Mouse (Mus musculus): ENCODE measurements around the gene Tra2a.
"Not testable (repeated sequence)": the region's sequence is repeated elsewhere in the genome, so short reads cannot be mapped to it uniquely, and the experiment has no call there.

Gene Tra2a

GRCm38 (mm10) chr6:49263847-49264243 is at the start of gene Tra2a:
Gene Tra2a, minus strand, starts transcription at chr6:49264033.
- DNase-seq (ENCODE audit: low spot score) = peak; percentile 85

- DNase-seq (ENCODE audit: low spot score) = no peak
These were observed 34.5 kb upstream of the Tra2a start for GRCm38 (mm10) chr6:49298286-49298685.

- no peak for DNase-seq (ENCODE audit: low spot score)
These were observed 18.3 kb upstream of the Tra2a start for GRCm38 (mm10) chr6:49282122-49282521.

- DNase-seq (ENCODE audit: low spot score) = no peak
These were observed 17.1 kb upstream of the Tra2a start for GRCm38 (mm10) chr6:49280942-49281341.

GRCm38 (mm10) chr6:49275296-49275695 is 11.5 kb upstream of the Tra2a start:
- no peak for DNase-seq (ENCODE audit: low spot score)

GRCm38 (mm10) chr6:49274416-49275091 is 10.7 kb upstream of the Tra2a start:
- DNase-seq (ENCODE audit: low spot score) = no peak

GRCm38 (mm10) chr6:49273934-49274333 is 10.1 kb upstream of the Tra2a start:
- no peak for DNase-seq (ENCODE audit: low spot score)

- no peak for DNase-seq (ENCODE audit: low spot score)
These were observed 9.0 kb upstream of the Tra2a start for GRCm38 (mm10) chr6:49272863-49273262.

GRCm38 (mm10) chr6:49271815-49272214 is 8.0 kb upstream of the Tra2a start:
- DNase-seq (ENCODE audit: low spot score) = no peak

GRCm38 (mm10) chr6:49269923-49270322 is 6.1 kb upstream of the Tra2a start:
- no peak for DNase-seq (ENCODE audit: low spot score)

GRCm38 (mm10) chr6:49269200-49269599 is 5.4 kb upstream of the Tra2a start:
- DNase-seq (ENCODE audit: low spot score) = peak; percentile 35

- no peak for DNase-seq (ENCODE audit: low spot score)
These were observed 3.9 kb upstream of the Tra2a start for GRCm38 (mm10) chr6:49267686-49268085.

- not testable (repeated sequence) for DNase-seq (ENCODE audit: low spot score)
These were observed 1.4 kb upstream of the Tra2a start for GRCm38 (mm10) chr6:49265207-49265606.

GRCm38 (mm10) chr6:49264446-49264845 is 613 bp upstream of the Tra2a start:
- not testable (repeated sequence) for DNase-seq (ENCODE audit: low spot score)

- peak; percentile 10 for DNase-seq (ENCODE audit: low spot score)
These were observed 569 bp downstream of the Tra2a start for GRCm38 (mm10) chr6:49263081-49263846.

- no peak for DNase-seq (ENCODE audit: low spot score)
These were observed 1.4 kb downstream of the Tra2a start for GRCm38 (mm10) chr6:49262421-49262820.

- DNase-seq (ENCODE audit: low spot score) = no peak
These were observed 4.1 kb downstream of the Tra2a start for GRCm38 (mm10) chr6:49259711-49260110.

GRCm38 (mm10) chr6:49257880-49258279 is 6.0 kb downstream of the Tra2a start:
- DNase-seq (ENCODE audit: low spot score) = no peak

GRCm38 (mm10) chr6:49252207-49252606 is 11.6 kb downstream of the Tra2a start:
- no peak for DNase-seq (ENCODE audit: low spot score)

GRCm38 (mm10) chr6:49251199-49251598 is 12.6 kb downstream of the Tra2a start:
- no peak for DNase-seq (ENCODE audit: low spot score)

- DNase-seq (ENCODE audit: low spot score) = no peak
These were observed 16.6 kb downstream of the Tra2a start for GRCm38 (mm10) chr6:49247246-49247645.

GRCm38 (mm10) chr6:49242331-49242730 is 21.5 kb downstream of the Tra2a start:
- no peak for DNase-seq (ENCODE audit: low spot score)

- no peak for DNase-seq (ENCODE audit: low spot score)
These were observed 22.3 kb downstream of the Tra2a start for GRCm38 (mm10) chr6:49241562-49241961.
